Mouse (Mus musculus) MEL-GATA-1-ER (cell line): ENCODE data around the gene Gm10024.
A peak's percentile ranks its signal among the peaks of the same experiment; 100 is the strongest.
"Not testable (repeated sequence)": the region's sequence is repeated elsewhere in the genome, so short reads cannot be mapped to it uniquely, and the experiment has no call there.

Experiments
- DNase-seq: peaks from one replicate; pipeline ENCODE4 v3.0.0-alpha.2; 2012; ENCODE audit warnings: low read depth; ENCODE audit errors: extremely low read depth

Gene Gm10024

GRCm38 (mm10) chr10:77729241-77729640, 18.0 kb downstream of the Gm10024 start:
- DNase-seq, result peak; percentile 24

GRCm38 (mm10) chr10:77735928-77736327, 24.7 kb downstream of the Gm10024 start:
- no peak for DNase-seq

GRCm38 (mm10) chr10:77738929-77739328, 27.7 kb downstream of the Gm10024 start:
- no peak for DNase-seq

- not testable (repeated sequence) for DNase-seq
Observed at GRCm38 (mm10) chr10:77741924-77742688, 30.8 kb downstream of the Gm10024 start, which contains the start of gene Gm18596. TSS of gene Gm18596 (minus strand) at chr10:77742638.

GRCm38 (mm10) chr10:77750686-77751085, 39.4 kb downstream of the Gm10024 start:
- DNase-seq, result not testable (repeated sequence)

- not testable (repeated sequence) for DNase-seq
Observed at GRCm38 (mm10) chr10:77751254-77751653, 40.0 kb downstream of the Gm10024 start, which contains the start of gene Gm9736. TSS of gene Gm9736 (minus strand) at chr10:77751354.

- not testable (repeated sequence) for DNase-seq
Observed at GRCm38 (mm10) chr10:77752312-77752711, 41.1 kb downstream of the Gm10024 start.

GRCm38 (mm10) chr10:77753448-77753847, 42.2 kb downstream of the Gm10024 start:
- DNase-seq, result no peak

GRCm38 (mm10) chr10:77759582-77759981, 48.3 kb downstream of the Gm10024 start, which contains the start of gene Gm3233:
TSS of gene Gm3233 (minus strand) at chr10:77759682.
- DNase-seq, result not testable (repeated sequence)
